Mouse (Mus musculus): ENCODE results near the gene Lpgat1.

GRCm38 (mm10) chr1:191802820-191803655, 85.4 kb downstream of the Lpgat1 start:
- TF ChIP-seq POLR2A (IDR thresholded peaks at IDR 0.05; ENCODE audit: low read depth, low read length) (no peak), CTCF (IDR thresholded peaks at IDR 0.05; ENCODE audit: extremely low read depth, insufficient read depth, insufficient read length, insufficient replicate concordance) (no peak)

All from spleen, adult 2 months (tissue).